Mouse (Mus musculus) lung, embryonic 14.5 days (tissue): ENCODE data around the gene Trpm6. TPM values are rescaled to one million over a fixed set of nuclear protein-coding genes. Genes with fewer than 3 reads are reported as not detected.

Experiments used
- ATAC-seq: fragments of 200-750 bp; cut with Nextera tagmentation; 2 replicates; pipeline ENCODE4 v1.8.0; 2017; ENCODE audit warnings: mild to moderate bottlenecking, moderate TSS enrichment, moderate library complexity; ENCODE audit not compliant: insufficient read depth
- DNase-seq: peaks from one replicate; pipeline ENCODE4 v3.0.0-alpha.2; 2015
- H3K27ac ChIP-seq: fragments of 300-500 bp; sonication (generic); 2 replicates; pipeline ENCODE4 v1.5.1; 2014; ENCODE audit warnings: low read depth, mild to moderate bottlenecking, moderate library complexity
- H3K27me3 ChIP-seq: fragments of 300-500 bp; sonication (generic); 2 replicates; pipeline ENCODE4 v1.6.1; 2014; ENCODE audit warnings: low read length, control low read depth; ENCODE audit not compliant: insufficient read depth
- H3K36me3 ChIP-seq: fragments of 300-500 bp; sonication (generic); 2 replicates; pipeline ENCODE4 v1.6.1; 2014; ENCODE audit warnings: control low read depth; ENCODE audit not compliant: insufficient read depth
- H3K4me1 ChIP-seq: fragments of 300-500 bp; sonication (generic); 2 replicates; pipeline ENCODE4 v1.6.1; 2014; ENCODE audit warnings: antibody characterized with exemption, control low read depth; ENCODE audit not compliant: insufficient read depth
- H3K4me2 ChIP-seq: fragments of 300-500 bp; sonication (generic); 2 replicates; pipeline ENCODE4 v1.6.1; 2014; ENCODE audit warnings: mild to moderate bottlenecking
- H3K4me3 ChIP-seq: fragments of 300-500 bp; sonication (generic); 2 replicates; pipeline ENCODE4 v1.5.1; 2014; ENCODE audit warnings: low read depth, low read length
- H3K9ac ChIP-seq: fragments of 300-500 bp; sonication (generic); 2 replicates; pipeline ENCODE4 v1.6.1; 2014
- H3K9me3 ChIP-seq: fragments of 300-500 bp; sonication (generic); 2 replicates; pipeline ENCODE4 v1.6.1; 2016; ENCODE audit warnings: low read depth, low read length, control low read depth
- CTCF ChIP-seq: IDR thresholded peaks from 2 replicates; pipeline ENCODE4 v1.5.1; 2016; ENCODE audit warnings: antibody characterized with exemption, low read depth
- WGBS: fragments of 180-500 bp; shearing (Covaris S2); extraction: QIAGEN DNeasy Blood & Tissue Kit; methylation state at CpG from one replicate; pipeline ENCODE4 v1.1.7; 2014; 5-methylcytosine and 5-hydroxymethylcytosine counted together
- polyA plus RNA-seq: library from polyadenylated mRNA; unstranded; fragments of >200 nt; fragmentation: Nextera tagmentation; extraction: Ambion mirVana; gene quantifications from 2 replicates; pipeline ENCODE4 v1.2.1, GENCODE M21; 2014

Gene Trpm6
- polyA plus RNA-seq, 1 experiment from 2014 or later = 1.0 TPM

DNA sequence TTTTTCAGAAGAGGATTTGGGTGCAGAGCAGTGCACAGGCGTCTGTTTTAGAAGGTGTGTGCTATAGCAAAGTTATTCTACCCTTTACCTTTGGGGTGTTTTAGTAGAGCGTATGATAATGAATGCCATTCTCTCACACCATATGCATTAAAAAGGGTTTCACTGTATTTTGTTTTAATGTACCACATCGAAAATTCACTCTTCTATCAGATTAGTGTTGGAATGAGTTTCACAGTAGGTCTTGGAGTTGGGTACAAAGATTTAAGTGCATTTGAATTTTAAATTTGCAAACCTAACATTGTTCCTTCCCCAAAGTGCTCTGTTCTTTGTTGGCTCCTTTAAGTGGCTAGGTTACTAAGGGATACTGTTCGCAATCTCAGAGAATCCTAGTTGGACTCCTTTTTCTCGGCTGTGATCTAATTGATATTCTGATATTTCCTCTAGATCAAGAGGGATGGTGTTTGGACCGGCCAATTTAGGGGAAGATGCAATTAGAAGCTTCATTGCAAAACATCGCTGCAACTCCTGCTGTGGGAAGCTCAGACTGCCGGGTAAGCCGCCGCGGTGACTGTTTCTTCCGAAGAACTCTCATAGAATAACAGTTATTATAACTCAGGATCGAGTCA lies 138.8 kb downstream of the Trpm6 start:
- Histone ChIP-seq H3K27me3 (no peaks in the 10 kb centered on the region), H3K9ac (peak overlapping the region; percentile 20; the same call in 1 of the 2 replicates), H3K36me3 (no peaks in the 10 kb centered on the region), H3K4me3 (peak overlapping the region; percentile 6; the same call in 1 of the 2 replicates), H3K9me3 (no peaks in the 10 kb centered on the region), H3K4me2 (peak overlapping the region; percentile 52), H3K27ac (no peak overlapping the region), H3K4me1 (no peaks in the 10 kb centered on the region)
- DNase-seq = no peak
- ATAC-seq = no peak
- WGBS = 36% methylated on average over 13 of the region's 13 CpGs
- no peak for TF ChIP-seq CTCF

DNA sequence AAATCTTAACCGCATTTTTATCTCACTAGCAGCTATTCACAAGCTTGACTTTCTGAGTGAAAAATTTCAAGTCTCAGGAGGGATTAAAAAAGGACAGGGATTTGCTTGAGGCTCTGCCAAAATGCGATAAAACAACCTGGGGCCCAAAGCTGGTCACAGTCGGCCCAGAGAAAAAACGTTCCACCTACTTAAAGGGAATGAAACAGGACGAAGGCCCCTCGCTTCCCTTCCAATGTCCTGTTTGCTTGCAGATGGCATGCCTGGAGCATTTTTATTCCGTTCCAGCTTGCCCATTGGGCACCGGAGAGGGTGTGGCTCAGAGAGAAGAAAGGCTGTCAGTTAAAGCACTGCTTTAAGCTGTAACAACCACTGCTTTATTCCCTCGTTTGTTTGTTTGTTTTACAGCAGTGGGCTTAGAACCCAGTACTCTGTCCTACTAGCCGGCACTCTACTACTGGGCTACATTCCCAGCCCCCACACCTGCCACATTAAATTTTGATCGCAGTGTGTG lies 139.4 kb downstream of the Trpm6 start:
- peak; percentile 38; the same call in 1 of the 2 replicates for ATAC-seq
- peak; percentile 34 for DNase-seq

DNA sequence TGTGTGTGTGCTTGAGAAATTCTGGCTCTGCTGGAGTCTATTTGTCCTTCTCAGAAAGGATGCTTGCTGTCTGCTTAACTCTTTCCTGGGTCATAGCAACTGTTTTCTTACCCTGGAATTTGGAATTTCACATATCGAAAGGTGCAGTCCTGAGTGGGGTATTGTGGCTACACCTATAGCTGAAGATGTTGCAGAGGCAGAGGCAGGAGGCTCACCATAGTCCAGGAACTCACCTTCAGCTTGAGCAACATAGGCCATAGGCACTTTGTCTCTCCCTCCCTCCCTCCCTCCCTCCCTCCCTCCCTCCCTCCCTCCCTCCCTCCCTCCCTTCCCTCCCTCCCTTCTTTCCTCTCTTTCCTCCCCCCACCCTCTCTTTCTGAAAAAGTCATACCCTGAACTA lies 139.8 kb downstream of the Trpm6 start:
- no peak for TF ChIP-seq CTCF
- Histone ChIP-seq H3K9ac (no peak overlapping the region; the same call in 1 of the 2 replicates), H3K4me2 (peak overlapping the region; percentile 52), H3K4me1 (no peaks in the 10 kb centered on the region), H3K27ac (no peak overlapping the region), H3K9me3 (no peaks in the 10 kb centered on the region), H3K4me3 (no peak overlapping the region), H3K27me3 (no peaks in the 10 kb centered on the region), H3K36me3 (no peaks in the 10 kb centered on the region)
- DNase-seq (no peak), ATAC-seq (no peak)
- 80% methylated on average over 1 of the region's 1 CpGs for WGBS

More for the DNA sequence above, 139.4 kb downstream of the Trpm6 start:
- TF ChIP-seq CTCF = no peak
- Histone ChIP-seq H3K4me3 (peak overlapping the region; percentile 6; the same call in 1 of the 2 replicates), H3K27me3 (no peaks in the 10 kb centered on the region), H3K27ac (no peak overlapping the region), H3K4me2 (peak overlapping the region; percentile 52), H3K4me1 (no peaks in the 10 kb centered on the region), H3K36me3 (no peaks in the 10 kb centered on the region), H3K9me3 (no peaks in the 10 kb centered on the region), H3K9ac (peak overlapping the region; percentile 20)
- 13% methylated on average over 11 of the region's 11 CpGs for WGBS

DNA sequence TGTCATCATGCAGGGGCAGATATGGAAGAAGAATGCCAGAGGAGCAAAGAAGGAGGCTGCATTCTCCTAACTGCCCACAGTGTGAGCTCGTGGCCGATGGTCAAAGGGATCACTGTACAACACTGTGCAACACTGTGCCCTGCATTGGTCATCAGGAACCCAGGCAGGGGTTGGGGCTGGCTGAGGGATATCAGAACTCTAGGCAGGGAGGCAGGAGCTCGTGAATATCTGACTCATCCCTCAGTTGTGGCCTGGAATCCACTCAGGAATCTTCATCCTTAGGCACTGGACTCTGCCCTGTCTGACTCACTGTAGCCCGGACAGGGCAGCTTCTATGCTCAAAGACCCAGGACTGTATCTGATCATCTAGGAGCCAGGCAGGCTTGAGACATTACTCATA lies 140.4 kb downstream of the Trpm6 start:
- H3K27ac ChIP-seq = no peak overlapping the region
- ATAC-seq (no peak), DNase-seq (no peak)
- H3K4me2 ChIP-seq = no peak overlapping the region
- H3K4me3 ChIP-seq = no peak overlapping the region
- H3K27me3 ChIP-seq = no peaks in the 10 kb centered on the region
- TF ChIP-seq CTCF = no peak
- 81% methylated on average over 4 of the region's 4 CpGs for WGBS
- no peaks in the 10 kb centered on the region for H3K4me1 ChIP-seq
- H3K36me3 ChIP-seq = no peaks in the 10 kb centered on the region
- H3K9me3 ChIP-seq = no peaks in the 10 kb centered on the region
- no peak overlapping the region for H3K9ac ChIP-seq

DNA sequence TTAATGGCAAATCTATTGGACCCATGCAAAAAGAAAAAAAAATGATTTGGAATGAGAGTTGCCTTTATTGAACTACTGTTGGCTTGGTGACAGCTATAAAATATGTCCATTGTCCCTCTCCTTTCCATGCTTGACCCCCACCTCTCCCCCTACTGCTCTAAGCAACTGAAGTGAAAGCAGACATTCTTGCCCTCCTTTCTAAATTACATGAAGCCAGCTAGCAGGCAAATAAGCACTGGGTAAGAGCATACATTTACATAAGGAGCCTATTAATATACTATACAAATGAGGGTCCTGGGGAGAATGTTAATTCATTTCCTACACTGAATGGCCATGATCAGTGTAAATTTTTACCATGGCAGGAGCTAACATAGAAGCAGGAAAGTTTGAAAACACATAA lies 148.5 kb downstream of the Trpm6 start:
- DNase-seq = no peak
- TF ChIP-seq CTCF = no peak
- no peak overlapping the region for H3K9ac ChIP-seq
- no peaks in the 10 kb centered on the region for H3K4me1 ChIP-seq
- ATAC-seq = no peak
- no peaks in the 10 kb centered on the region for H3K9me3 ChIP-seq
- H3K27ac ChIP-seq = no peak overlapping the region
- H3K27me3 ChIP-seq = no peaks in the 10 kb centered on the region
- no peak overlapping the region for H3K4me3 ChIP-seq
- no peak overlapping the region for H3K4me2 ChIP-seq
- no peaks in the 10 kb centered on the region for H3K36me3 ChIP-seq

DNA sequence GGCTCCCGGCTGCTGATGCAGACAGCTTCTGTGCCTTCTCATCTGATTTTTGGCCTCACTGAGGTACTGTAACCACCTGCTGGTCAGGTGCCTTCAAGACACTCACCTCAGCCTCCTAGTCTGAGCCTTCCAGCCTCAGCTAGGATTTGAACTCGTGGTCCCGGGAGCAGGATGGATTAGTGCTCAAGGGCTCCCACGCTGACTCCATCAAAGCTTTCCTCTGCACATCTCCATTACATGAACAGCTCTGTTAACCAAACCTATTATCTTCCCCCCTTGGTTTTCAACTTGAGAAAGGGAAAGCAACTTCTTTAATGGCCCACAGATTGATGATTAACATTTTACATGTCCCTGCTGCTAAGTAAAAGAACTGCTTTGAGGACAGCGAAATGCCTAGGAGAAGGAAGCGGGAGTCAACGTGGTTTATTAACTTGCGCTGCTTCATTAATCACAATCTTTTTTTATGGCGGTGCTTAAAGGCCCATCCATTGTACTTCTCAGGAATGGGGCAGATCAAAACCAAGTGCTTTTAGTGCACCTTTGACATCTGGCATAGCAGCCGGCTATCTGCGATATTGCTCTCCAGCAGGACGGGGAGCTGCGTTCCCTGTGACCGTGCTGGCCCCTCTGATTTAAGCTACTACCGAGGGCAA lies 152.4 kb downstream of the Trpm6 start:
- ATAC-seq (no peak), DNase-seq (no peak)
- Histone ChIP-seq H3K9me3 (no peaks in the 10 kb centered on the region), H3K4me3 (no peak overlapping the region), H3K9ac (no peak overlapping the region), H3K27me3 (no peaks in the 10 kb centered on the region), H3K27ac (no peak overlapping the region), H3K36me3 (no peaks in the 10 kb centered on the region), H3K4me1 (no peaks in the 10 kb centered on the region), H3K4me2 (no peak overlapping the region)
- TF ChIP-seq CTCF = no peak
- 67% methylated on average over 15 of the region's 15 CpGs for WGBS

DNA sequence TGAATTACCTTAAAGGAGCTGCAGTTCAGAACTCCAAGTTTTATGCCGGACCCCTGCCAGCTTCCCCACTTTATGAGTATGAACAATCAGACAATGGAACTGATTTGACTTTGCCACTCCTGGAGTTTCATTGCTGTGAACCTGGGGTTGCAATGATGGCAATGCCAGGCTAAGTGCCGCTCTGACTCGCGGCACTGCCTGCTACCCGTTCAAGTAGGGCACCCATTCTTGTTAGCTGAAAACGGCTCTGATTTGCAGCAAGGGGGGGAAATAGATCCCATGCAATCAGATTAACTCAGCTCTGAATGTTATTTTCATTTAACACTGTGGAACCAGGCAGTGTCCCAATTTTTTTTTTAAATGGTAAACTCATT lies 152.9 kb downstream of the Trpm6 start:
- no peaks in the 10 kb centered on the region for H3K27me3 ChIP-seq
- 87% methylated on average over 6 of the region's 6 CpGs for WGBS
- H3K4me1 ChIP-seq = no peaks in the 10 kb centered on the region
- ATAC-seq (no peak), DNase-seq (no peak)
- H3K27ac ChIP-seq = no peak overlapping the region
- H3K4me3 ChIP-seq = no peak overlapping the region
- no peak for TF ChIP-seq CTCF
- no peaks in the 10 kb centered on the region for H3K36me3 ChIP-seq
- no peak overlapping the region for H3K9ac ChIP-seq
- no peaks in the 10 kb centered on the region for H3K9me3 ChIP-seq
- no peak overlapping the region for H3K4me2 ChIP-seq
